Mouse (Mus musculus): ENCODE results near the gene BC030870.

DNA sequence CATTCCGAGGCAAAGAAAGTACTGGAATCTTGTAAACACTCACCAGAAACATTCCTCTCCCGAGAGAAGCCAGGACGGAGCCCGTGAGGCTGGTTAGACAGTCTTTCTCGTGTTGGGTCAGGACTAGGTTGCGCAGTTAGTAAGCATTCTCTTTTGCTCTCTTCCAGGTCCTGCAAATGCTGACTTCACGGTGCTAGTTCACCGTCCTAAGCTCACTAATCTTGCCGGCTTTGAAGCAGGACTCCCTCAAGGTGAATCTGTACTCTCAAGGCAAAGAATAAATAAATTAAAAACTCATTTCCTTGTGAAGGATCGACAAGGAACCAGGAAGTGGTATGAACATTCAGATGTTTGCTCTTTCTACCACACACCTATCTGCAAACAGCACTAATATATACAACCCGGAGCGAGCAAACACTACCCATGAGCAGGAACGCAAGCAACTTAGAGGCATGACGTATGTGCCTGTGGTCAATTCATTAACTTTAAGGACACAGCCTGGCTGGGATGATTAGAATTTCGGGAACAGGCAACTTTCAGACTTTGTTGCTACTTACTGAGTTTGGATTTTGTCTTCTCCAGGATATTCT lies at the start of gene BC030870:
- TF ChIP-seq CTCF (IDR thresholded peaks at IDR 0.05; ENCODE audit: borderline replicate concordance, insufficient read depth, low read length): no peak
- no peak for TF ChIP-seq POLR2A (IDR thresholded peaks at IDR 0.05; ENCODE audit: low read depth, low read length)
